In the genomic region with DNA sequence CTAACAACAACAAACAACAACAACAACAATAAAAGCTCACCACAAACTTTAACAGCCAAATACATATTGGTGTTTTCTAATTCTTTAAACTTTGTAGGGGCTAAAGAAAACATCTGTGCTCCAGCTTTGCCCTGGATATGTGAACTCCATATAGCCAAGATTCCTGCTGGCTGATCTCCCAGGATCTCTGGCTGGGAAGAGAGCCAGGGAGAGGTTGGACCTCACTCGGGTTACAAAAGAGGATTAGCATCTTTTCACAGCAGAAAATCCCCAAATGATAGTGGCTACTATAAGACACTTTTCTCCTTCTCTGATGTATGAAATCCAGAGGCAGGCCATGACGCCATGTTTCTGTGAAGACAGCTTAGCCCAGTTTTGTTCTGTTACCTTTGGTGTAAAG, we compare ENCODE assay signal across 8 mouse cellular contexts. TPM values are rescaled to one million over a fixed set of nuclear protein-coding genes. Genes with fewer than 3 reads are reported as not detected.
DNase-seq lines count a peak whose midpoint lies in the region; ATAC-seq lines count a peak whose summit lies in the region.

No protein-coding gene starts in this region.

- H3K9me3 ChIP-seq in limb, embryonic 15.5 days, result no peaks in the 10 kb centered on the region
- H3K9me3 ChIP-seq in liver, embryonic 11.5 days (ENCODE audit: control insufficient read depth, low read length), result no peaks in the 10 kb centered on the region

- WGBS in limb, embryonic 15.5 days, result 38% methylated on average over 2 of the region's 2 CpGs
- 56% methylated on average over 2 of the region's 2 CpGs for WGBS in liver, embryonic 11.5 days

- no peaks in the 10 kb centered on the region for H3K36me3 ChIP-seq in limb, embryonic 15.5 days
- no peaks in the 10 kb centered on the region for H3K36me3 ChIP-seq in liver, embryonic 11.5 days (ENCODE audit: control insufficient read depth, insufficient read depth, low read length)

- H3K27ac ChIP-seq in limb, embryonic 15.5 days, result peak overlapping the region; percentile 60
- no peak overlapping the region for H3K27ac ChIP-seq in liver, embryonic 11.5 days (ENCODE audit: low read depth, low read length)

- no peak overlapping the region for H3K4me2 ChIP-seq in limb, embryonic 15.5 days
- H3K4me2 ChIP-seq in liver, embryonic 11.5 days, result no peak overlapping the region

- H3K4me1 ChIP-seq in limb, embryonic 15.5 days, result peaks cover 20% of the 10 kb centered on the region
- no peaks in the 10 kb centered on the region for H3K4me1 ChIP-seq in liver, embryonic 11.5 days (replicated peaks; ENCODE audit: control insufficient read depth, insufficient read depth, low read length)

- no peak for ATAC-seq in cerebellum, adult (ENCODE audit: insufficient number of reproducible peaks, low FRiP score, low TSS enrichment)
- peak; percentile 41; the same call in 1 of the 2 replicates for ATAC-seq in limb, embryonic 15.5 days (ENCODE audit: insufficient number of reproducible peaks, low FRiP score, low TSS enrichment, low read depth)
- no peak for ATAC-seq in monocyte, adult 5-6 weeks (replicated peaks; ENCODE audit: insufficient number of reproducible peaks, low FRiP score, low TSS enrichment, poor library complexity, severe bottlenecking)
- no peak for ATAC-seq in liver, embryonic 11.5 days (replicated peaks; ENCODE audit: low FRiP score)

- H3K4me3 ChIP-seq in limb, embryonic 15.5 days, result no peak overlapping the region
- no peak overlapping the region for H3K4me3 ChIP-seq in liver, embryonic 11.5 days (ENCODE audit: low read depth, low read length)

- no peaks in the 10 kb centered on the region for H3K27me3 ChIP-seq in limb, embryonic 15.5 days
- H3K27me3 ChIP-seq in liver, embryonic 11.5 days (replicated peaks; ENCODE audit: control insufficient read depth, insufficient read depth, low read length), result no peaks in the 10 kb centered on the region

- DNase-seq in cerebellum, postnatal 25 days, result peak; percentile 32 to 49
- DNase-seq in 3134 (ENCODE audit: extremely low read depth, insufficient read length, low spot score), result peak; percentile 33
- DNase-seq in gastrocnemius, postnatal 10 days, result peak; percentile 72
- DNase-seq in liver, embryonic 11.5 days (ENCODE audit: low spot score), result no peak
- no peak for DNase-seq in embryo, embryonic 10 days (ENCODE audit: low spot score)

- H3K9ac ChIP-seq in limb, embryonic 15.5 days, result no peak overlapping the region
- no peak overlapping the region for H3K9ac ChIP-seq in liver, embryonic 11.5 days (ENCODE audit: low read depth, low read length)

RNA-seq across cellular contexts. Expression of a gene that starts 6.7 kb away (rescaled TPM):
- 1 to 10 TPM; 1.1 to 2.4 TPM for total RNA-seq in gastrocnemius, postnatal 10 days (2021)
- 9.0 and 9.9 TPM in 2 replicates for polyA plus RNA-seq in limb, embryonic 15.5 days (2015; fragmentation: Nextera tagmentation; extraction: Ambion mirVana)
- 2.3 to 4.2 TPM (median 3.8 TPM) in 3 replicates for total RNA-seq in monocyte, adult 5-6 weeks (2017)
- 10.2 and 11.3 TPM in 2 replicates for polyA plus RNA-seq in liver, embryonic 11.5 days (2014; fragmentation: Nextera tagmentation; extraction: Ambion mirVana)

Comparison
In these comparisons a context has a peak if more than half of its experiments do, and no peak if none do; other contexts are left out.
1. DNase-seq: peak in cerebellum, postnatal 25 days (2 of 2), 3134 (single experiment) and gastrocnemius, postnatal 10 days (single experiment); none in liver, embryonic 11.5 days (single experiment) and embryo, embryonic 10 days (single experiment).